Mouse (Mus musculus) embryonic fibroblast, embryonic 13.5 days (primary cell): ENCODE results near the gene Ckb.

Source experiments
- CTCF ChIP-seq: IDR thresholded peaks from 2 replicates; pipeline ENCODE4 v1.5.1; 2011; ENCODE audit warnings: mild to moderate bottlenecking, control low read depth, low read length, moderate library complexity, borderline replicate concordance; ENCODE audit not compliant: insufficient read depth
- POLR2A ChIP-seq: IDR thresholded peaks from 2 replicates; pipeline ENCODE4 v1.6.1; 2011; ENCODE audit warnings: low read depth, mild to moderate bottlenecking, control low read depth, low read length, moderate library complexity

DNA sequence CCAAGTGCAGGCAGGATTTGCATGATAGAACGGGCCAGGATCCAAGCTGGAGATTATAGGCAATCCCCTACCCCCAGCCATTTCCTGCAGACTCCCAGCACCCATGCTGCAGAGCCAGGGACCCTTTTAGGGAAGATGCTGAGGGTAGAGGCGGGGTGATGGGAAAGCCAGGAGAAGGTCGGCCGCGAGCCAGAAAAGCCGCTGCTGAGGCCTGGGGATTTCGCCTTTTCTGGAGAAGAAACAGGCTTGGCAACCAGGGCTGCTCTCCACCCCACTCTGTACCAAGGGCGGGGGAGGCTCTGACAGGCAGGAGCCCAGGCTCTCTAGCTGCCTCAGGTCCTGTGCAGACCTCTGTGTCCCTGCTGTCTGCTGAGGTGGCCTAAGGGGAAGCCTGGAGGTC, 9.2 kb upstream of the Ckb start:
- TF ChIP-seq POLR2A (no peak), CTCF (no peak)
